Mouse (Mus musculus): ENCODE results near the gene Pds5a. TPM values are rescaled to one million over a fixed set of nuclear protein-coding genes. Genes with fewer than 3 reads are reported as not detected.

The Pds5a gene
- total RNA-seq (2023): 268 TPM

DNA sequence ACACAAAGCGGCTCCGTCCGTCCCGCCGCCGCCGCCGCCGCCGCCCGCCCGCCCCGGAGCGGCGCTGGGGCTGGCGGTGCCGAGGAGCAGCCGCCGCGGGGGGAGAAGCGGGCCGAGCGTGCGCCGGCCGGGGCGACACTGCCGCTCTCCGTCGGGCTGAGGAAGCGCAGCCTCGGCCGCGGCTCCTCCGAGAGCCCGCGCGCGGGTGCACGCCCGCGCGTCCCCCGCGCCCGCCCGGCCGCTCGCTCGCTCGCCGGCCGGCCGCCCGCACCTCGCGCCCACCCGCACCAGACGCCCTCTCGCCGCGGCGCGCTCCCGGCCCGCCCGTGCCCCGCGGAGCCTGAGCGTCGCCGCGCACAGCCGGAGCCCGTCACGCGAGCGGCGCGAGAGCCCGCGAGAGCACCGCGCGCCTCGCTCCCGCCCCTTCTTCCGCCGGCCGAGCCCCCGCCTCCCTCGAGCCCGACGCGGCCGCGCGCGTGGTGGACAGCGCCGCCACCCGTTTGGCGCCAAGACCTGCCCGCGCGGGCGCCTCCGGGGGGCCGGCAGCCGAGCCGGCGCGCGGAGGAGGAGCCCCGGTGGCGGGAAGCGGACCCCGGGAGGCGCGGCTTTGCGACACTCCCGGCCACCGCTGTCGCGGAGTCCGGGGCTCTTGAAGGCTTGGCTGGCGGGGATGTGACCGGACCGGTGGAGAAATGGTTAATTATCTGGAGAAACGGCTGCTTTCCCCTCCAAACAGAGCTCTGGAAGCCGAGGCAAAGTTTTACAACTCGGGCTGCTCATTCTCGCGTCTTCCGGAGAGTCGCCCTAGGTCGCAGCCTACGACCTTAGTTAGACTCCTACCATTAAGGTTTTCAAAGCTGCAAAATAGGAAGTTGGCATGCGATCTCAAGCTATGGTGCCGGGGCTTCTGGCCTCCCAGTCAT lies at the start of gene Pds5a:
Gene Pds5a, minus strand, starts transcription at position 438 of the 923 bp plus-strand sequence.

Other genes with a start within 250 kb of the Pds5a start
- gene Gm43552, start 205.4 kb downstream of the Pds5a start, total RNA-seq (2023): not detected
- gene Smim14, start 161.1 kb downstream of the Pds5a start, total RNA-seq (2023): 151 TPM
- gene Ube2k, start 161.0 kb downstream of the Pds5a start, total RNA-seq (2023): 79.1 TPM
- 75.9 TPM for gene N4bp2, start 65.2 kb upstream of the Pds5a start, total RNA-seq (2023)
- gene Rhoh, start 162.9 kb upstream of the Pds5a start, total RNA-seq (2023): 184 TPM
- 3.2 TPM for gene Chrna9, start 236.6 kb upstream of the Pds5a start, total RNA-seq (2023)

Data from CD4-positive naive resting alpha-beta T cell, adult 76 days (primary cell).